Mouse (Mus musculus) kidney, postnatal 36 days (tissue): ENCODE results near the gene Cnpy4.

ENCODE experiments used
- DNase-seq, 2 experiments: peaks; one replicate each; pipeline ENCODE4 v3.0.0; 2021 to 2022; ENCODE audit warnings: mixed read lengths in 2 of 2

Cnpy4 gene

DNA sequence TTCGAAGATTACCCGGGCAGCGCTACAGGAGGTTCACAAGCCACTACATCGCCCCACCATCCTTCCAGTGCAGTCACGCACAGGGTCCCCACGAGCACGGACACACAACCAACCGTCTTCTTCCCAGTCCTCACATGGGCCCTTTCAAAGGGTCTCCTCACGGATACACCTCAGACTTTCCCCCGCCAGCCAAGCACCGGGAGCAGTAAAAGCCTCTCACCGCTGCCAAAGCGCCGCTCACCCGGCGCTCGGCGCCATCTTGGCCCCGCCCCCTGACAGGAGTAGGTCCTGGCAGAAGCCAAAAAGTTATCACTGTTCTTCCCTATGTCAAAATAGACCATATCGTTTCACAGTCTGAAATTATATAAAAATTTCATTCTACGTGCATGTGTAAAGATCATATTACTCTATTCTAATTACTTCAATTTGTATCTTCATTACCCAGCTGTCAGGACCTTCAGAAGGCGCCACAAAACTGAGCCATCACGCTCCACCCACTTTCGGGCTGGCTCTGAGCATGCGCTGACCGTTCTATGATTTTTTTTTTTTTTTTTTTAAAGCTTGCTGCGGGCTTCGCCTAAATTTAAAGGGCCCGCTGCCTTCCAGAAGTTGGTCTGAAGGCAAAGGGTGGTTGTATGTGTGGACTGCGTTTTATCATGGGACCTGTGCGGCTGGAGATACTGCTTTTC is at the start of gene Cnpy4, which contains the start of gene Taf6:
Cnpy4 (plus strand) TSS at position 536 of the 689 bp plus-strand sequence.
Taf6 (minus strand) TSS at position 502 of the 689 bp plus-strand sequence.
- peak; percentile 86 to 90 for DNase-seq

DNA sequence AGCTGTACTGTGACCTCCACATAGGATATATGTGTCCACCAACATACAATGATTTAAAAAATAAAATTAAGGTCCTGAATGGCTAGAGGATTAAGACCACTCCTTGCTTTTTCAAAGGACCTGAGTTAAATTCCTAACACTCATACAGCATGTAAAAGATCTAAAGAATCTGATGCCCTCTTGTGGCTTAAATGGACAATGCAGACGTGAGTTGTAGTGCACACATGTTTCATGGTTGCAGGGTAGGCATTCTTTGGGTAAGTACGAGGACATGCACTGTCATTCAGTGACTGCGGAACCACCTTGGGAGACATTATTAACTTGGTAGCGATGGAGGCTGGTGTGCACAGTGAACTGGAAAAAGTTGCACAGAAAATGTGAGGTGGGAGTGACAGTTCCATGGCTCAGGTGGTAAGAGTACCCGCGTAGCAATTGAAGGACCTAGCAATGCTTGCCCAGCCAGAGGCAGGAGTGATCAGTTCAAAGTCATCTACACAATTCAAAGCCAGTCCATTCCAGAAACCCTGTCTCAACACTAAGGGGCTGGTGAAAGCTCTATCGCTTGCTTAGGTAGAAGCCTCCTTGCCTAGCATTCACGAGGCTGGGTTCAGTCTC is 49.2 kb upstream of the Cnpy4 start:
- peak; percentile 64 to 73 for DNase-seq

DNA sequence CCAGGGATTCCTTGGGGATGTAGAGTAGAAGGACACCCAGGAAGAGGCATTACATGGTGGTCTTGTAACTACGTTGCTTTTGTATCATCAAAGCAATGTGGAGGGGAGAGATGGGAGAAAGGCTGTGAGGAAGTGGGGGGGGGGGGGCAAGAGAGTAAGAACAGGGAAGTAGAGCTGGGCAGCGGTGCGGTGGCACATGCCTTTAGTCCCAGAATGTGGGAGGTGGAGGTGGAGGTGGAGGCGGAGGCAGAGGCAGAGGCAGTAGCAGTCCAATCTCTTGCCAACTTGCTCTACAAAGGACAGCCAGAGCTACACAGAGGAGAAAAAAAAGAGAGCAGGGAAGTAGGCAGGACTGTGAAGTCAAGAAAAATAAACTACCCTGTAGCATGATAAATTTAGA is 48.7 kb upstream of the Cnpy4 start:
- DNase-seq: no peak

DNA sequence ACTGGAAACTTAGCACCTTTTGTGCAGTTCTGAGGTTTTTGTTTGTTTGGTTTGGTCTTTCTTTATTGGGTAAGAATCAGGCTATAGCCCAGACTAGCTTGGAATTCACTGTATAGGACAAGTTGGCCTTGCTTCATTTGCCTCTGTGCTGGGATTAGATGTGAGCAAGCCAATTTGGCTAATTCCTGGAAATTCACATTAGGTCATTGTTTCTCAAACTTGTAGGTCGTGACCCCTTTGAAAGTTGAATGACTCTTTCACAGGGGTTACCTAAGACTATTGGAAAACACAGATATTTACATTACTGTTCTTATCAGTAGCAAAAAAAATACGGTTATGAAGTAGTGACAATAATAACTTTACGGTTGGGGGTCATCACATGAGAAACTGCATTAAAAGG is 32.9 kb upstream of the Cnpy4 start:
- no peak for DNase-seq

DNA sequence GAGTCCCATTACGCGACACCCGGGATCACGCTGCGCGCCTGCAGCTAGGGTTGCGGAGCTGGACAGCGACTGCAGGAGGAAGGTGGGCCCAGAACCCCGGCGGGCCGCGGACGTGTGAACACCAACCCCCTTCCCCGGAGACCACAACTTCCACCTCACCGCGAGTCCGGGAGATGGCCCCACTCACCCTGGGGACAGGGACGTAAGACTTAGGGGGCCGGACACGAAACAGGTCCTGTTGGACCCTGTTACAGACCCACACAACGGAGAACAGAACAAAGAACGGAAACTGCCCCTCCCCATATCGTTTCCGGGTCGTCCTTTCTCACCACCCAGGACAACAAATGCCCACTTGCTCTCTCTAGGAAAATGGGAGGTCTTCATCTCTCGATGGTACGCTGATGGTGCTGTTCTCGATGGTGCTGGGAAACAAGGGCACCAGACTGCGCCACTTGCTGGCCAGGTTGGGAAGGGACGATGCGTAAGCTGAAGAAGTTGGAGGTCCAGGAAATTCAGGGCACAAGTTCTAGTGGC is 31.8 kb upstream of the Cnpy4 start, which contains the start of gene Zfp113:
Zfp113 (minus strand) TSS at position 302 of the 534 bp plus-strand sequence.
- peak; percentile 91 to 97 for DNase-seq

DNA sequence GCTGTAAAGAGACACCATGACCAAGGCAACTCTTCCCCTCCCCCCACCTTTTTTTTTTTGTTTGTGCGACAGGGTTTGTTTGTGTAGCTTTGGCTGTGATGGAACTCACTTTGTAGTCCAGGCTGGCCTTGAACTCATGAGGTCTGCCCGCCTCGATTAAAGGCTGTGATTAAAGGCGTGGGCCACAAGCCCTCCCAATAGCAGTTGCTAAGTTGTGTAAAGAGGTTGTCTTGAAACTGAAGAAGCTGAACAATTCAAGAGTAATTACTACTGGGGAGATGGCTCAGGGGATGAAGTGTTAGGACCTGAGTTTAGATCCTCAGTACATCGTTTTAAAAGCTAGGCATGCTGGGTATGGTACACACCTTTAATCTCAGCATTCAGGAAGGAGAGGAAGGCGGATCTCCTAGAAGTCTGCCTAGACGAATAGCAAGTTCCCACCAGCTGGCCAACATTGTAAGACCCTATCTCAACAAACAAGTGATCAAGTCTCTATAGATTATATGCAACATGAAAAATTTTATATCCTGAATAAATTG is 27.0 kb upstream of the Cnpy4 start:
- no peak for DNase-seq

DNA sequence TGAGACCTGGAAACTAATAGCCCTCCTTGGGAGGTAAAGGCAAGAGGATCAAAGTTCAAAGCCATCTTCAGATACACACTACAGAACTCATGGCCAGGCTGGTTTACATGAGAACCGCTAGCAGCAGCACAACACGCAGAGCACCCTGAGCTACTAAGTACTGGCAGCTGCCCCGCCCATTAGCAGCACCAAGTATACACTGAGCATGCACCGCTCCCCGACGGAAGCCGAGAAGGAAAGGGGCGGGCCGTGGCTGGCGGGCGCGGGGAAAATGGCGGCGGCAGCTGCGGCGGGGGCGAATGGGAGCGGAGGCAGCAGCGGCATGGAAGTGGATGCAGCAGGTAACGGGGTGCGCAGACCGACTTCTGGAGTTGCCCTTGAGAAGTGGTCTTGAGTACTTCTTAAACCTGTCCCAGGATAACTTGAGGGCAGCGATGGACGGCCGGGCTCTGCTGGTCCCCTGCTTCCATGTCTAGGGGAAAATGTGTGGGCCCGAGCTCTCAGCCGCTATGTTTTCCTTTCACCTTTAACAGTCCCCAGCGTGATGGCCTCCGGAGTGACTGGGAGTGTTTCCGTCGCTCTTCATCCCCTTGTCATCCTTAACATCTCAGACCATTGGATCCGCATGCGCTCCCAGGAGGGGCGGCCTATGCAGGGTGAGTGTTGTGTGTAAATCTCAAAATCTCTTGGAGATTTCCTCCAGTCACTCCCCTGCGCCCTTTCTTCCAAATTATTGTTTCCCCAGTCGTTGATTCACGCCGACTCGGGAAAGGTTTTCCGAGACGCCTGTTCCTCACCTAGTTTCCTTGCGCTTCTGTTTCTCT is 26.2 kb upstream of the Cnpy4 start, which contains the start of gene Cops6:
Cops6 (plus strand) TSS at position 230 of the 824 bp plus-strand sequence.
- peak; percentile 96 to 97 for DNase-seq

DNA sequence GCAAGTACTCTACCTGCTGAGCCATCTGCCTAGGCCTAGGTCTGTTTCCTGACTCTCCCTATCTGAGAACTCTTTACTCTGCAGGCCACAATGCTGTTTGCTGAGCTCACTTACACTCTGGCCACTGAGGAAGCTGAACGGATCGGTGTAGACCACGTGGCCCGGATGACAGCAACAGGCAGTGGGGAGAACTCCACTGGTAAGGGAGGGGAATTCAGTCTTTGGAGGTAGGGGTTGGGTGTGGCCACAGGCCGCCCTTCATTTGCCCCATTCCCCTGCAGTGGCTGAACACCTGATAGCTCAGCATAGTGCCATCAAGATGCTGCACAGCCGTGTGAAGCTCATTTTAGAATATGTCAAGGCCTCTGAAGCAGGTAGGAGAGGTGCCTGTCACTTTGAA is 24.2 kb upstream of the Cnpy4 start:
- DNase-seq: no peak

DNA sequence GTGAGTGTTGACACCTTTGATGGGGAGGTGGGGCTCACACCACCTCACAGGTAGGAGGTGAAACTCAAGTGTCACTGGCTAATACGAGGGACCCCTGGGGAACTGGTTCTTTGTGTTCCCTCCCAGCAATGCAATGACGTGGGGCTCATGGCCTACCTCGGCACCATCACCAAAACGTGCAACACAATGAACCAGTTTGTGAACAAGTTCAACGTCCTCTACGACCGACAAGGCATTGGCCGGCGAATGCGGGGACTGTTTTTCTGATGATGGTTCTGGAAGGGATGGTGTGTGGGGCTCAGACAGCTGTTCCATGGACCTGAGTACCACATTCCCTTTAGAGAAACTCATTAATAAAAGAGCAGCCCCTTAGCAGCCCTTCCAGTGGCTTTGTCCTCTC is 23.7 kb upstream of the Cnpy4 start:
- DNase-seq: no peak

DNA sequence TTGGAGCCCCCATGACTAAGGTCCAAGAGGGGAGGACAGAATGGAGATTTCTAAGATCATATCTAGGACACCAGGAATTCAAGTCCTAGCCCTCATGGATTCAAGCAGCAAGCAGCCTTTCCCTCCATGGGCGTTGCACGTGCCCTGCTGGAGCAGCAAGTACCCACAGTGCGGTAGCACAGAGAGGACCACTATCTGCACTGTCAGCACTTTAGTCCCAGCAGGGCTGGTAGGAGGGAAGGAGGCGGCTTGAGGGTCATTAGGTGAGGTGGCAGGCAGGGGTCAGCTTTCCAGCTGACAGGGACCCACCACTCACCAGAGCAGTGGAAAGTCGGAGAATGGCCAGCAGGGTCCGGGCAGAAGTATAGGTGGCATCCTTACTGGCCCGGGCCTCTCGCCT is 21.7 kb upstream of the Cnpy4 start:
- DNase-seq: peak in 1 of 2 experiments; percentile 10

DNA sequence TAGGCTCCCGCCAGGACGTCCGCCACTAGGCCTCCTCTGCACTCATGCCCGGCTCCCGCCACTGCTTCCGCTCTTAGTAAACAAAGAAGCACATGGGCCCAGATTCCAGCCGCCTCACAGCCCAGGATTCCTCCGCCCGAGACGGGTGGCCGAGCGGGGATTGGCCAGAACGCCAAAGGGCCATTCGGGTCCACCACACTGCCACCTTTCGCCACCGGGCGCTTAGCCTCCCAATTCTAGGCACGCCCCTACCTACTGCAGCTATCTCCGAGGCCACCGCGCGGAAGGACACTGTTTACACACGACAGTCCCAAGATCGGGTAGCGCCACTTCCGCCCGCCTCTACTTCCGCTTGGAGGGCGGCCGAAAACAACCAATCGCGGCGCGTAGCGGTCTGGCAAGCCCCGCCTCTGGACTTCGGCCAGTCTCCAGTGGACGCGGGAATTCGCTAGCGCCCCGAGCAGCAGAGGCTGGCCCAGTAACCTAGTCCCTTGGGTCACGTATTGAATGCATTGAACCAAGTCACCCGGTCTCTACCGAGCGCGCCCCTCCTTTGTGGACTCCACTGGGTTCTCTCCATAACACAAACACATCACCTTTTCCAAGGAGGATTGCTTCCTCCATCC is 16.2 kb upstream of the Cnpy4 start:
- DNase-seq: peak; percentile 98 to 99

DNA sequence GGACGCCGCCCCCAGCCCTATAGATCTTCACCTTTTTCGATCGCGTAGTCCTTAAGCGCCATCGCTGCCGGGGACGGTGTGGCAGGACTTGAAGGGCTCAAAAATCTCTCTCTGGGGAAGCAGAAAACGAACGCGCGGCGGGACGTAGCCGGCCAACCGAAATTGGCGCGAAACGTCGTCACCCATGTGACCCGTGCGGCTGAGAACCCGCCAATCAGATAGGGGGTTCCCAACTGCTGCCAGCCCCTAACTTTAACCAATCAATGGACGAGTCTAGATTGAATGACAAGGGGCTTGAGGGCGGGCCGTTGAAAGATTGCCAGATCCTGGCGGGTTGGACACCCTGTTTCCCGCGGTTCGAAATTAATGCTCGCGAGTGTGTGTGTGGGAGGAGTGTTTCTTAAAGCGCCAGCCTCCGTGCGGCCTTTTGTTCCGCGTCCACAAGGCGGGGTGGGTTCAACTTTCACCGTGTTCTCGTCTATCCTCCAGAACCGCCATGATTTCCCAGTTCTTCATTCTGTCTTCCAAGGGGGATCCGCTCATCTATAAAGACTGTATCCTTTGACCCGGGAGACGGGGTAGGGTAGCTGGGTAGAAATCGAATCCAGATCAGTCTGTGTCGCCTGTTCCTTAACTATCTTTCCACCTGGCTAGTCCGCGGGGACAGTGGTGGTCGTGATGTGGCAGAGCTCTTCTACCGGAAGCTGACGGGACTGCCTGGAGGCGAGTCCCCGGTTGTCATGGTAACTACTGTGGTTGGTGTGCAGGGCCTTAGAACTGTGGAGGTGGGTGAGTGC is 15.4 kb upstream of the Cnpy4 start, which contains the start of the genes Ap4m1 and Mcm7:
Ap4m1 (plus strand) TSS at position 308 of the 797 bp plus-strand sequence.
Mcm7 (minus strand) TSS at position 728 of the 797 bp plus-strand sequence.
- peak; percentile 98 to 99 for DNase-seq

DNA sequence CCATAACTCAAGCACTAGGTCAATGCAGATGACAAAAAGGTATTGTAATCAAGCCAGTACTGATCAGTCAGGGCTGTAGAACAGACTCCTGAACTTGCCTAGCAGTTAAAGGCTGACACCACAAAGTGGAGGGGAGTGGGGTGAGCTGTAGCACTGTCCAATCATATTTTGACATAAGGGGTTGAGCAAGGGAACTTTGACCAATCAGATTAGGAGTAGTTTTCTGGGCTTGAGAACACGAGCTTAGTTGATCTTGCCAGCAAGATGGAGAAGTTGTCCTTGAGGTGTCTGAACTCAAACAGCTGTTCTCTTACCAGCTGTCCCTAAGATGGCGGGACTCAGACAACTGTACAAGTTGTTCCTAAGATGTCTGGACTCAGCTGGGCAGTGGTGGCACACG is 14.1 kb upstream of the Cnpy4 start:
- DNase-seq: no peak

DNA sequence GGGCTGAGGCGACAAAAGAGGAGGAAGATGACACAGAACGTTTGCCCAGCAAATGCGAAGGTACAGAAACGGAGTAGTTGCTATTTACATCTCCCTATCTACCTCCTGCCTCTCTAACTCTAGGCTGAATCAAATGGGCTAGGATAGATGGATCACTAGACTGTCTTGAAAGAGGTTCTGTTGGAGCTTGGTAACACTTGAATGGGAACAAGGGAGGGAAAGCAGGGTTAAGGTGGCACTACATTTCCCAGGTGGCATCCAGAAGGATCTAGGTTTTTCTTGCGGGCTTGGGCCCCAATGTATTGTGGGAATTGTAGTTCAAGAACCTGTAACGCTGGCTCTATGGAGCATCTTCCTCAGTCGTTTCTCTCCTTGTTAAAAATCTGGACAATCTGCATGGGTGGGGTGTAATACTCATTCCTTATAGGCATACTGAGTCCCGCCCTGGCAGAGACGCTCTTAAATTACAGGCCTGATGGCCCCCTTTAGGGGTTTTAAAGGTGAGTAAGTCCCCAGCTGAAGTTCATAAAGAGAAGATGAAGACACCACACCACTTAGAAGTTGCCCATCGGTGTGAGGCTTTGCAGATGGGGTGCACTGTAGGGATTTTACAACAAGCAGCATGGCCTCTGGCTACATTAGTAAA is 499 bp downstream of the Cnpy4 start:
- peak; percentile 79 to 87 for DNase-seq

DNA sequence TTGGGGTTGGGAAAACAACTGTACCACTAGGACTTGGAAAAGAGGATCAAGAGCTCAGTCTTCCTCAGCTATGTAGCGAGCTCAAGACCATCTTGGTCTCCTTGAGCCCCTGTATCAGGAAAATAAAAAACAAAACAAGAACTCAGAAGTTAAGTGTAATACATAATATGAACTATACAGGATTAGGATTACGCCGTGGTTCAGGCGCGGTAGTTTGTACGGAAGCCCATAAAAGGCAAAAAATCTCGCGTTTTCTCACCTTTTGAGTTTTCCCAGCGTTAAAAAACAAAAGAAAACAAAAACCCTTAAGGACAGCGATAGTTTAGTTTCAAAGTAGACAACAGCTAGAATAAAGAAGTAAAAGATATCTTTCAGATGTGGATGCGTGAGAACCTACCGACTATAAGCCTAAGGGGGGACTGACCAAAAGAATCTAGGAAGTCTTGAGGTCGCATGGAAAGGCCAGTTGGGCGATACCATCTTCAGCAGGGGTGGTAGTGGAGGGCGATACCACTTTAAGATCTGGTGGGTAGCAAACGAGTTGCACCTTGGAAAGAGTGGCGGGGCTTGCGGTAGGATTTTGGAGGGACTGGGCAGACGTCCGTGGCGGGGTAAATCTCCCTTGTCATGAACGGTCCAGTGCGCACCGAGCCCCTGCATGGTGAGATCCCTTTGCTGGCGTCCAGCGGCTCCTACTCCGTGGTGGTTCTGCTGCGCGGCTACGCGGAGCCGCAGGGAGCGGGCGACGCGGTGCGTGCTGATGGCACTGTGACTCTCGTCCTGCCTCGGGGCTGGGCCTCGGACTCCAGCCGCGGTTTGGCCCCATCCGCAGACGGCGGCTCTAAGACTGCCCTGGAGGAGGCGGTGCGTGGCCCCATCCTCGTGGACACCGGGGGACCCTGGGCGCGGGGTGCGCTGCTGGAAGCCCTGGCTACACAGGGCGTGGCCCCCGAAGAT is 6.8 kb downstream of the Cnpy4 start, which contains the start of gene Mblac1:
Mblac1 (plus strand) TSS at position 544 of the 957 bp plus-strand sequence.
- peak; percentile 88 to 89 for DNase-seq

DNA sequence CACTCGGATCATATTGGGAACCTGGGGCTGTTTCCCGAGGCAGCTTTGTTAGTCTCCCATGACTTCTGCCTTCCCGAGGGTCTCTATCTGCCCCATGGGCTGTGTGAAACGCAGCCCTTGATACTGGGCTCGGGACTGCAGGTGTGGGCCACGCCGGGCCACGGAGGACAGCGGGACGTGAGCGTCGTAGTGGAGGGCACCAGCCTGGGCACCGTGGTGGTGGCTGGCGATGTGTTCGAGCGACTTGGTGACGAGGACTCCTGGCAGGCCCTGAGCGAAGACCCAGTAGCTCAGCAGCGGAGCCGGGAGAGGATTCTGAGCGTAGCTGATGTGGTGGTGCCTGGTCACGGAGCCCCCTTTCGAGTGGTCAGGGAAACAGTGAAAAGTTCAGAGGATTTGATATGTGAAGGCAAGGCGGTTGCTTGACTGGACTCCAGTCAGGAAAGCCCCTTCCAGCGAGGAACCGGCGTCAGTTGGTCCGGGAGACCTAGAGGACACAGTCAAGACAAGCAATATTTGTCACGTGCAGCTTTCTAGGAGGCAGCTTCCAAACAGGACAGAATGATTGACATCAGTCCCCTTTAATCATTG is 7.6 kb downstream of the Cnpy4 start:
- DNase-seq: peak in 1 of 2 experiments; percentile 46

DNA sequence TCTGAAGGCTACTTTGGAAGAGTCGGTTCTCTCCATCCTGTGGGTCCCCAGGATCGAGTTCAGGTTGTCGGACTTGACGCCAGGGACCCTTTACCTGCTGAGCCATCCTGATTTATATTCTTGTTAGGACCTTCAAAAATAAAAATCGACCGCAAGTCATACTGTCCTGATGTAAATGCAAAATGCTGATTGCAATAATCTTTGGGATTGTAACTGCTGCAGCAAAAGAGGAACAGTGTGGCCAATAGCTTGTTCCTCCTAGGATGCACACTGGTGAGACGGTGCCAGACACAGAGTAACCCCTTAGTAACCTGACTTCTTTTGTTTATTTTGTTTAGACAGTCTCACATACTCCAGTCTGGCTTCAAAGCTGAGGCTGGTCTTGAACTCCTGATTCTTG is 8.2 kb downstream of the Cnpy4 start:
- DNase-seq: no peak

DNA sequence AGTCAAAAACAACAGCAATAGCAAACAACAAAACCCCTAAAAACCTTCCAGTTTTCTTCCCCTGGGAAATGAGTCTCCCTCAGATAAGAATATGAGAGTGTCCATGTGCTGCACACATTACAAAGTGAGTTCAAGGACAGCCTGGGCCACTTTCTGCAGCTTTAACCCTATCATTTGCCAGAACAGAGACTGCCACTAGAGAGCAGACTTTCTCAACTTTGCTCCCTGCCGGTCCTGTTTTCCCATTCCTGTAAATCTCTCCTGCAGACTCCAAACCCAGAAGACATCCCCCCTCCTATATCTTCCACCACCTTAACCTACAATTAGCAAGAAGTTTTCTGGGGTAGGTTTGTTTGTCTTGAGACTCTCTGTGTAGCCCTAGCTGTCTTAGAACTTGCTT is 12.3 kb downstream of the Cnpy4 start:
- peak; percentile 16 to 41 for DNase-seq

DNA sequence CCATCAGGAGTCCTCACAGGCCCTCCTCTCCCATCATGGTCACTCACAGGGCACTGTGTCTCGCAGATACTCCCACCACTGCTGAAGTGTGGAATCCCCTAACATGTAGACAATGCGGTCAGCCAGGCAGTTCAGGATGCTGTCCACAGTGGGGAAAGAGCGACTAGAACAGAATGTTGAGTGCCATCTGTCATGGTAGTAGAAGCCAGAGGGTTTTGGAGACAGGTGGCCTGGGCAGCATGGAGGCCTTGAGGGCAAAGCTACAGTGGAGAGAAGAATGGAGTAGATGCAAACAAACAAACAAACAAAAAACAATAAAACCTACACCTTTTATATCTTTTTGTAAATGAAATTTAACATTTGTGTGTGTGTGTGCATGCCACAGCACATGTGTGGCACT is 14.8 kb downstream of the Cnpy4 start:
- DNase-seq: no peak
